Mouse (Mus musculus) bone marrow macrophage, adult 2 months (primary cell): ENCODE measurements around the gene Pnmal1.

Experiments used
- CTCF ChIP-seq: IDR thresholded peaks from 2 replicates; pipeline ENCODE4 v1.5.1; 2012; ENCODE audit warnings: low read depth, mild to moderate bottlenecking, low read length, moderate library complexity
- POLR2A ChIP-seq: IDR thresholded peaks from 2 replicates; pipeline ENCODE4 v1.6.1; 2012; ENCODE audit warnings: mild to moderate bottlenecking, low read depth, low read length, borderline replicate concordance

DNA sequence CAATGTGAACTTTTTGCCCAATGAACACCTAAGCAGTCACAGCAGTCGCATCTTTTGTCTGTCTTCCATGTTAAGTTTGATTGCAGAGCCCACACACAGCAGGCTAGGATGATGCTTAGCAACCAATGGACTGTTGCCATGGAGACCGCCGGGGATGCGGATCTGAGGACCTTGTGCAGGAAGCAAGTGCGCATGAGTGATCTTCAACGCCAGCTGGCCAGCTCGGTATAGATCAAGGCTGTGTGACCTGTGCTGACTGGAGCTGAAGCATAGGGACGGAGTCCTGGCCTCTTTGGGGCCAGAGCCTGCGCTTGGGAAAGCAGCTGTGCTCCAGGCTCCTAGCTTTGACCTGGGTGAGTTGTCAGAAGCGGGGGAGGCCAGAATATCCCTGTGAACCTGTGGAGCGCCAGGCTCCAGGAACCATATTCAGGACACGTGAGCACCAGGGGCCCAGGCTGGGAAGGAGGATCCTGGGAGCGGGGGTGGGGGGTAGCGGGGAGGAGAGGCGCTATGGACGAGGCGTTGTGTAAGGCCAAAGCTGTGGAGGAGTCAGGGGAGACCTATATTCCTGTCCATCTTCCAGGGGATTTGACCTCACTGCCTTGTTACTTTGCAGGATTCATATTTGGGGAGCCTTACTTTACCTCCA lies at the start of gene Pnmal1:
- no peak for TF ChIP-seq CTCF
- no peak for TF ChIP-seq POLR2A
